Mouse (Mus musculus) small intestine, adult 10 weeks (tissue): Measurements from ENCODE around the gene Fam213a. TPM values are rescaled to one million over a fixed set of nuclear protein-coding genes. Genes with fewer than 3 reads are reported as not detected.

Experiments used
- polyA plus RNA-seq: library from polyadenylated mRNA; stranded (reverse); fragments of 350-450 nt; fragmentation: Illumina TruSeq; extraction: RNeasy Lipid Tissue Mini Kit (QIAGEN cat#74804); gene quantifications from one replicate; pipeline ENCODE4 v1.2.3, GENCODE M21; 2014; ENCODE audit warnings: low replicate concordance

Gene Fam213a
- 636 TPM for polyA plus RNA-seq

DNA sequence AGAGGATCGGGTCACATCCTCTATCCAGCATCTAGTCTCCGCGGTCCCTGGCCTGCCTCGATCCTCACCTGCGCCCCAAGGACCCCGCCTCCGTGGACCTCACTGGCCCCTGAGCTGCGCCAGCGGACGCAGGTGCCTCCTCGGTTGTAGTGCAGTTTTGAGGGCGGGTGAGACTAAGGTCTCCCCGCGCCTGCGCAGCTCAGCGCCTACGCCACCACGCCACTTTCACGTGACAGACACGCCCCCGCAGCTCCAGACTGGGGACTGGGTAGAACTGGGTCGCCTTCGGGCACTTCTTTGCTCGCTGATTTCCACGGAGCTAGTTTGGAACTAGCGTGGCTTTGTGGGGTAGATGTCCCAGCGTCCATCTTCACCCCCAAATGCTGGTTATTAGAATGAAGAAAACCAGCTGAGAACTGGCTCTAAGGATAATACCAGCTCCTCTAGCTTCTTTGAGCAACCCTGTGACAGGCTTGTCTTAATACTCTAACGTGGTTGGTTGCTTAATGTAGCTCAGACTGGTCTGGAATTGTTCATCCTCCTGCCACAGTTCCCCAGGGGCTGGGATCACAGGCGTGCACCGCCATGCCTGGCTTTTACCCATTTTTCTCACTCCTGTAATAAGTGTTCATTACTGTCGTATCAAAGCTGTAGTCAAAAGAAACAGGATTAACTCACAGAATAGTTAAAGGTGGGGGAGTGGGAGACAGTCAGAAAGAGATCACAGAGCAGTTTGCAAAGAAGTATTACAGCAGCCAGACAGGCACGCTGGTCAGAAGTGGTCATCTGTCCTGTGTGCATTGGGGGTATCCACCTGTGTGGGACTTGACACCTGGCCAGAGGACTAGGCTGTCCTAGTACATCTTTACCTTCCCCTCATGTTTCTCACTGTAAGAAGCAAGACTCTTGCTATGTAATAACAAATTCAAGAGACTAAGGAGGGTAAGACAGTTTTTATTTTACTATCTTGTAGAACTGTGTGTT is at the start of gene Fam213a:
Gene Fam213a, minus strand, starts transcription at position 159 of the 984 bp plus-strand sequence.

GRCm38 (mm10) chr14:40966392-40966861 is 47.2 kb downstream of the Fam213a start, which contains the start of gene Tspan14:
TSS of gene Tspan14 (minus strand) at chr14:40966807.

Other genes starting within 250 kb of the Fam213a start
- 0.33 TPM for gene Sh2d4b, start 120.5 kb downstream of the Fam213a start, polyA plus RNA-seq
- gene Tspan14, start 47.0 kb downstream of the Fam213a start, polyA plus RNA-seq, result 9.9 TPM
- not detected for gene Dydc2, start 55.4 kb upstream of the Fam213a start, polyA plus RNA-seq
- gene Dydc1, start 59.1 kb upstream of the Fam213a start, polyA plus RNA-seq, result not detected
- 0.37 TPM for gene Mat1a, start 91.2 kb upstream of the Fam213a start, polyA plus RNA-seq
- 0.37 TPM for gene Sftpa1, start 118.0 kb upstream of the Fam213a start, polyA plus RNA-seq
- gene Mbl1, start 137.7 kb upstream of the Fam213a start, polyA plus RNA-seq, result not detected
- gene Sftpd, start 171.4 kb upstream of the Fam213a start, polyA plus RNA-seq, result not detected